Mouse (Mus musculus) liver, adult 2 months (tissue): ENCODE data around the gene Iqcf1.

Experiments
- CTCF ChIP-seq: fragments of 200-500 bp; IDR thresholded peaks from 2 replicates; pipeline ENCODE4 v1.5.1; 2011; ENCODE audit warnings: low read depth, low read length, control low read depth
- POLR2A ChIP-seq: fragments of 200-500 bp; IDR thresholded peaks from 2 replicates; pipeline ENCODE4 v1.6.1; 2011; ENCODE audit warnings: low read length, control low read depth; ENCODE audit not compliant: insufficient read depth; ENCODE audit errors: extremely low read depth

DNA sequence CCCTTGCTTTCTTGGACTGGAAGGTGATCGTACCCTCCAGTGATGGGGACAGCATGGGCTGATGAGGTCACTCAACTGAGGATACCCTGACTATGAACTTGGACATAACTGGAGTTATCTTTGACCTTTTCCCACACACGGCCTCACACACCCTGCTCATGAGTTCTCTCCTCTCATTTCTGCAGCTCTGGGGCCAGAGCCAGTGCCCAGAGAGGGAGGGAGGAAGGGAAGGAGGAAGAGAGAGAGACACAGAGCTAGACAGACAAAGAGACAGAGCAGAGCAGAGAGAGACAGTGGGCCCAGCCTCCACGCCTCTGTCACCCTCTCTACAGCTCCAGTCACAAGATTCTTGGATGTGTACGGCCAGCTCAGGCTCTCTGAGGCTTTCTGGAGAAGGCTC is 27.4 kb upstream of the Iqcf1 start:
- TF ChIP-seq CTCF (no peak), POLR2A (no peak)
